Mouse (Mus musculus) small intestine, adult 2 months (tissue): ENCODE results near the gene Ermard.
"Not testable (repeated sequence)": the region's sequence is repeated elsewhere in the genome, so short reads cannot be mapped to it uniquely, and the experiment has no call there.

ENCODE experiments used
- CTCF ChIP-seq: fragments of 200-500 bp; IDR thresholded peaks from 2 replicates; pipeline ENCODE4 v1.5.1; 2012; ENCODE audit warnings: low read depth, mild to moderate bottlenecking, control low read depth, inconsistent platforms, low read length, moderate library complexity, mixed read lengths; ENCODE audit not compliant: insufficient replicate concordance, insufficient read length; ENCODE audit errors: extremely low read depth
- POLR2A ChIP-seq: fragments of 200-500 bp; IDR thresholded peaks from 2 replicates; pipeline ENCODE4 v1.6.1; 2012; ENCODE audit warnings: low read depth, mild to moderate bottlenecking, control low read depth, inconsistent platforms, low read length, moderate library complexity

DNA sequence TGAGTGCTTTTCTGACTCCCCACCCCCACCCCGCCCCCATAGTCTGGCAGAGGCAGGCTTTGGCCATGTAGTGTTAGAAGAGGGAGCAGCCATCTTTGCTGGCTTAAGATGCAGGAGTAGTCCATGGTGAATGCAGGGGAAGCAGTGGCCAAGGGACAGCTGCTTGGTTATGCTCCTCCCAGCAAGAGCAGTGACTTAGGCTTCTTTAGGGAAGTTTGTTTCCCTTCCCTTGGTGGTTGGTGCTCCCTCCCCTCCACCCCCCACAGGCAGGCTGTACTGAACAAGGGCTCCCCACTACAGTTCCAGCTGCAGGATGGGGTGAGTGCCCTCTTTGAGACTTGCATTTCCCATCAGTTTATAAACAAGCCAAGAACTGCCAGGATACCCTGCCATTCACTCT, 11.8 kb downstream of the Ermard start:
- TF ChIP-seq CTCF, POLR2A: not testable (repeated sequence)
